Mouse (Mus musculus) kidney, adult 9 months (tissue): ENCODE measurements around the gene Tmem51.
A peak's percentile ranks its signal among the peaks of the same experiment; 100 is the strongest.

Experiments
- DNase-seq: peaks from one replicate; pipeline ENCODE4 v3.0.0; 2022

The Tmem51 gene

DNA sequence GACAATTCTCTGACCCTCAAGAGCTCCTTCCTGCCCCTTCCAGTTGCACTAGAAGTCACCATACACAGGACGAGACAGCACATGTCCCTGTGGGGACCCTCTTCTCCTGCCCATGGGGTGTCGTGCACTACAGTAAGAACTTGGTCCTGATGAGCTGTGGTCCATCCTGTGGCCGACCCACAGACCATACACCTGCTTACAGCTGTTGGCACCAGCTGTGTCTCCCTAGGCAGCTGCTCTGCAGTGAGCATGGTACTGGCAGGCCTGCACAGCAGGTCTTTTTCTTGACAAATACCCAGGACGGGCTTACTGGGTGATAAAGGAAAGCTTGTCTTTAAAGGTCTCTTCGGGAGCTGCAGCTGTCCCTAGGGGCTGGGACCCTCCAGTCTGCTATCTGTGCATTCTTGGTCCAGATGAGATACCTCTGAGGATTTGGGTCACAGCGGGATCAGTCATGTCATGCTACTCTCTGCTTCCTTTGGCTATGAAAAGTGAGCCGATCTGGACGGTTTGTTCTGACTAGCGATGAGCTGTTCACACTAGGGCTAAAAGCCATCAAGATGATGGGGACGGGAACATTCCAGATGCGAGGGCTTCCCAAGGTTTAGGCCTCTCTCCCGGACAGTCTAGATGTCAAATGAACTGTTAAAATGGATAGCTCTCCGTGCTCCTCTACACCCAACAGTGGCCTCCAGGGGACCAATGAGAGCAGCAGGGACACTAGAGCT lies 24.8 kb downstream of the Tmem51 start:
- DNase-seq, result no peak

DNA sequence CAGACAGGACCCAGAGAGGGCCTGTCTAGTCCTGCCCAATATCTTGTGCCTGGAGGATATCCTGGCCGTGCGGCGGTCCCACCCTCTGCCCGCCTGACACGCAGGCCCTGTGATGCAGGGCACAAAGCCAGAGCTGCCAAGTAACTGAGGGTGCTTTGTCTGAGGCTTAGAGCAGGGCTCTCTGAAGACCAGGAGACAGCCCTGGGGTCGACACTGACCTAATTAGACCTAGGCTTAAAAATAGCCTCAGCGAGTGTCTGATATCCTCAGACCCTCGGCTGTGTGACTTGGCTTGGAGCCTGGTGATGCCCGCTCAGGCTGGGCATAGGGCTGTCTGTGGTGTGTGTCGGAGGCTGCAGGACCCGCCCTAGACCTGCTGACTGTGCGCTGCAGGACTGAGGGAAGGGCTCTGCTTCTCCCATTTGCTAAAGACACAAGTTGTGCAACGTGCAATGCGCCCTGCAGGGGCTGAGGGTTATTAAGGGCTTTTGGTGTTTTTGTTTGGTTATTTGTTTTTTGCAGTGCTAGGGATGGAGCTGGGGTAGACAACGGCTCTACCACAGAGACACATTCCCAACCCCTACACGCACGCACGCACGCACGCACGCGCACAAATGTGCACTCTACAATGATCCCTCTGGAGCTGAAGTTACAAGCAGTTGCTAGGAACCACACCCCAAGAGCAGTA lies 26.4 kb downstream of the Tmem51 start:
- DNase-seq, result no peak

DNA sequence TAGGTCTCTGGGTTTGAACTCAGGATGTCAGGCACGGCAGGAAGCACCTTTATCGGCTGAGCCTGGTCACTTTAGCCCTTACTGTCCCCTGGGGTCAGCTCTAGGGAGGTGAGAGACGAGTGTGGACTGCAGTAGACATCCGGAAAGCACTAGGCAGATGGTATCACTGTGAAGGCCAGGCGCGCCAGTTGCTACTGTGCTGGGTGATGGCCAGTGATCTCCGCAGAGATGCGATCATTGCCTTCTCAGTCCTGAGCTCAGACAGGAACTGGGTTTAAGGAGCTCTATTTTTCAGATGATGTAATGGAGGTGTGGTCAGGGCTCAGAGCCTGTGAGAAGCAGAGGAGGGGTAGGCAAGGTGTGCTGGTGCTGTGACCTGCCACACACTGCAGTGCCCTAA lies 28.5 kb downstream of the Tmem51 start:
- no peak for DNase-seq

DNA sequence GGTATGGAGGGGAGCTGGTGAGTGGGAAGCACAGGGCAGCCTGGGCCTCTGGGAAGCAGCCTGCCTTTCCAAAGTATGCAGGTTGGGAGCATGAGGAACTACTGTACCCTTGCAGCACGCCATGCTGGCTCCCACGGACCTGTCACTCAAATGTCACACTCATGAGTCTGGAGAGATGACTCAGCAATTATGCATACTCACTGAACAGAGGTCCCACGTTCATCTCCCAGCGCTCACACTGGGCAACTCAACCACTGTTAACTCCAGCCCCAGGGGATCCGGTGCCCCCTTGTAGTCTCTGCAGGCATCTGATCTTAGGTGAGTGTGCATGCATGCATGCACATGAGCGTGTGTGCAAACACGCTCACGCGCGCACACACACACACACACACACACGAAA lies 29.5 kb downstream of the Tmem51 start:
- DNase-seq, result no peak

DNA sequence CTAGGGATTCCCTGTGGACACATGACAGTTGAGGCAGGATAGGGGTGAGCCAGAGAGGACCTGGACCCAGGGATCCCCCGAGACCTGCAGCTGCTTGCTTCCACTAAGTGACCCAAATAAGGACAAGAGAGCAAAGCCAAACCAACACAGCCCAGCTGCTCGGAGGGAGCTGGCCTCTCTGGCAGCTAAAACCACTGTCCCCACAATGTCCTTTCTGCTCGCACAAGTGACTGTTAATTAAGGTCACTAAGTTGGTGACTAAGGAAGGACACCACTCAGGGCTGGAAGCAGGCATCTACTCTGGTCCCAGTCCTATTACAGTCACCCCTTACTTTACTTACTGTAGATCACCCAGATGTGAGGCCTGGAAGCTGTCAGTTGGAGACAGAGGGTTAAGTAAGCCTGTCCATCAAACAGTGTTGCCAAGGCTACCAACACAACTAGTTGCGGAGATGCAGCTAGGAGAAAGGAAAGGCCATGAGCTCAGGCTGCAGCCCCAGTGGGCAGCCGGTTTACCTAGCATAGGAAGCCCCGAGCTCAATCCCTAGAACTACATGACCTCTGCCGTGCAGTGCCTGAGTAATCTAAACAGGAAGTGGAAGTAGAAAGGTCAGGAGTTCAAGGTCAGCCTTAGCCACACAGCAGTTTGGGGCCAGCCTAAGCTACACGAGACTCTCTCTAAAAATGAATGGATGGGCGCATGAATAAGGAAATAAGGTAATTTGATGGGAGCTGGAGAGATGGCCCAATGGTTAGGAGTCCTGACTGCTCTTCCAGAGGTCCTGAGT lies 30.2 kb downstream of the Tmem51 start:
- no peak for DNase-seq

DNA sequence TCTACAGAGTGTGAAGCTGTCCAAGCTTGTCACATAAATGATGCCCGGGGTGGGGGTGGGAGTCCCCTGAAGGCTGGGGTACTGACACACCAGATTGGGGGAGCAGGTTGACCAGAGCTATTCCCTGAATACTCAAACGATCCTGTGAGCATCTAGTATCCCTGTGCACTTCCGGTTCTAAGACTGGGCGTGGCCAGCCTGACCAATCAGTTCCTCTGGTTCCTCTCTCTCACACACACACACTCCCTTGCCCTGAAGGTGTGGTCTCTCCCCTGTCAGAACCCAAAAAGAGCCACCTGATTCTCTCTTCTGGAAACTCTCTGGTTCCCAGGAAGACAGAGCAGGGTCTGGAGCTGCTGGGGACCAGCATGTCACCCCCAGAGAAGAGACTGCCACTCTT lies 30.8 kb downstream of the Tmem51 start:
- DNase-seq, result peak; percentile 65

DNA sequence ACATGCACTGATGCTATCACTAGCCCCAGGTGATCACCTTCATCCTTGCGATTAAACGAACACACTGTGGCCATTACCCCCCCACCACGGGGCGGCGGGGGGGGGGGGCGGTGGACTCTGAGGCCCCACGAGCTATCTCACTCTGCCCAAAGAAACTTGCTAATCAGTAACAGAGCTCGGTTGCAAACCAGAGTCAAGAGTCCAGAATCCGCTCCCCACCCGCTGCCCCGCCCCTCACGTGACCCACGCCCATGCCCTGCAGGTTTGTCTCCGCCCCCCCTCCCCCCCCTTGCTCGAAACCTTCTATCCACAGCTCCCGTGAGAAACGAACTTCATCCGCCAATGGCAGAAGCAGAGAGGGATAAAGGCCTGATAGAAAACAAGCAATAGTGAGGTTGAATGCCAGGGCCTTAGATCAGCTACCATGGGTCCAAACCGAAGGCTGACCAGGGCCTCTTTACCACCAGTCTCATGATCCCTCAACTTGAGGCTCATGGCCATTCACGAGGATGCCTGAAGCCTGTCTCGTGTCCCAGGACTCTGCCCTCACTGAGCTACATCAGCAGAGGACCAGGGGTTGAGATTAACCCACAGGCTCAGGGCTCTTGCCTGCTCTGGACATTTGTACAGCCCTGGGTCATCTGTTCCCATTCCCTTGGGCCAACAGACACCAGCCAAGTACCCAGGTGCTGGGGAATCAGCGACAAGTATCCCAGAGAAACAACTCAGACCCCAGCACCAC lies 31.5 kb downstream of the Tmem51 start:
- DNase-seq, result peak; percentile 89

DNA sequence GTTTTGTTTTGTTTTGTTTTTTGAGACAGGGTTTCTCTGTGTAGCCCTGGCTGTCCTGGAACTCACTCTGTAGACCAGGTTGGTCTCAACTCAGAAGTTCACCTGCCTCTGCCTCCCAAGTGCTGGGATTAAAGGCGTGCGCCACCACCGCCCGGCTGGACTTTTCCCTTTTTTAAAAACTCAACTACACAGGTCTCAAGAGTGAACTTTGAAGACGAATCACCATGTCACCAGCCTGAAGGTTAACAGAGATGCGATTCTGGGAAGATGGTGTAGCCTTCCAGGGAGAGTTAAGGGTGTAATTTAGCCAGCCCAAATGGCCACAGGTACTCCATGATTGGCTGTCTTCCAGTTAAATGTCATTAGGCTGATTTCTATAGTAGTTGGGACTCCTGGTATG lies 32.2 kb downstream of the Tmem51 start:
- DNase-seq, result peak; percentile 74

DNA sequence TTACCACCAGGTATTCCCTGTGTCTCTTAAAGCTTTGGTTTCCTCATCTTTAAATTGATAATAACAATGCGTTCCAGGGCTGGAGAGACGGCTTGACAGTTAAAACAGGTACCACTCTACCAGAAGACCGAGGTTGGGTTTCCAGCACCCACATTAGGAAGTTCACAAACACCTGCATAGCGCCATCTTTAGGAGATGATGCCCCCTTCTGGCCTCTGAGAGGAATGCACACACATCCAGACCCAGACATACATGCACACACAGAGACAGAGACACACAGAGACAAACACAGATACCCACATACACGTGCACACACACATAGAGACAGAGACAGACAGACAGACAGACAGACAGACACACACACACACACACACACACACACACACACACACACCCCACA lies 34.1 kb downstream of the Tmem51 start:
- DNase-seq, result peak; percentile 10

DNA sequence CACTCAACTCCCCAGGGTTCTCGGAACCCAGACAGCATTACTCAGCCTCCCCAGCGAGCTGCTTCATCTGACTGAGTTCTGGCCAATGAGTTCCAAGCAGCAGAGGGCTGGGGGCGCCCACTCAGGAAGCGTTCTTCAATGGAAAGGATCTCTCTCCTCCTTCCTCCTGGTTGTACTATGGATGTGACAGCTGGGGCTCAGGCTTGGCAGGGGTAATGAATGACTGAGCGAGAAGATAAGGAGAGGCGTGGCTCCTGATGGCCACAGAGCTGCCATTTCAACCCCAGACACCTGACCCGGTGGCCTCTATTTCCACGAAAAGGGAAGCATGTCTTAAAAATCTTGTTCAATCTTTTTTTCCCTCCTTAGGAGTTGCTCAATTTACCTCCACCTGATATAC lies 35.7 kb downstream of the Tmem51 start:
- DNase-seq, result no peak

DNA sequence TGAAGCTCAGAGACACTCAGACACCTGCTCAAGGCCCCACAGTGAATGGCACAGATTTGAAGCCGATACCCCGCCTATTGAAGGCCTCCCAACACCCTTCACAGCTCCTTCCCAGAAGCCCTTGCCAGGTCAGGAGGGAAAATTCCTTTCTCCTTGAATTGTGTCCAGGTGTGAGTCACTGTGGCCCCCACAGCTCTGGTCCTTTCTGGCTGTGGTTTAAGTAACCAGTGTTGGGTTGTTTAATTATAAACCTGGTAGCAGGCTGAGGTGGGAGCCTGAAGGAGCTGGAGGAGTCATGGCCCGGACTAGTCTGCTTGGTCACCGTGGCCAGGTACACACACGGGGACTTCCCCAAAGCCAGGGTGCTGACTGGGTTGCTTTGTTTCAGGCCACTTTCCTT lies 37.1 kb downstream of the Tmem51 start:
- DNase-seq, result peak; percentile 95

DNA sequence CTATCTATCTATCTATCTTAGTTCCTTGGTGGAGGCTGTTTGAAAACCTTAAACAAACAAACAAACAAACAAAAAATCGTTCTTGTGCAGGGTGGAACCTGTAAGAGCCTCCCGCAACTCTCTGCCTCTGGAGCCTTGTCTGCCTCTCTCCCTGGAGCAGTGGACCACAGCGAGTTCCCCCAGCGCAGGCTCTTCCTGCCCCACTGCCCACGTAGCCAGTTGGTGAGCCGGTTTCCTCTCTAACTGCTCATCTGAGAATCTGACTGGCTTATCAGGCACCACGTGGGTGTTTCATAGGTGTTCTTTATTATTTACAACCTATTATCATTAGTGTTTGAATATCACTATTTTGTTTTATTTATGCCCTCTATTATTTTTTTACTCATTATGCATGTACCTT lies 37.6 kb downstream of the Tmem51 start:
- peak; percentile 50 for DNase-seq

DNA sequence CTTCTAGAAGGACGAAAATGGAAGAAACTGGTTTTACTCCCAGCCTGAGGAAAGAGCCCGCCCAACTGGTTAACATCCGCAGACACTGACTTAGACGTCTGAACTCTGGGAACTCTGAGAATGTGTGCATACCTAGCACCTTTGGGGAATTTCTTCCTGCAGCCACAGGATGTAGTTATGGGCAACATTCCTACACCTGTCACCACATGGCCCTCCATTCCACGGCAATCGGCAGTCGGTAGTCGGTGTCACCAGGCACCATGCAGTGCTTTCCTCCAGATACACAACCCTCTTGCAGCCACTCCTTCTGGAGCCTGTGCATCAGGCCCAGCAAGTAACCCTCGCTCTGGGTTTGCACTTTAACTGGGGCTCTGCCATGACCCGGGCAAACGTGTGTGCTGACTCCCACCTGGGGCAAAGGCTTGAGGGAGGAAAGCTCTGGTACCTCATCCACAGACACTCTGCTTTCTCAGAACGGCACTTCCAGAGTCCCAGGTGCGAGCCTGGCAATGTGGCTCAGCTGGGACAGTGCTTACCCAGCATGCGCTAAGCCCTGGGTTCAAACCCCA lies 38.4 kb downstream of the Tmem51 start:
- peak; percentile 51 for DNase-seq

DNA sequence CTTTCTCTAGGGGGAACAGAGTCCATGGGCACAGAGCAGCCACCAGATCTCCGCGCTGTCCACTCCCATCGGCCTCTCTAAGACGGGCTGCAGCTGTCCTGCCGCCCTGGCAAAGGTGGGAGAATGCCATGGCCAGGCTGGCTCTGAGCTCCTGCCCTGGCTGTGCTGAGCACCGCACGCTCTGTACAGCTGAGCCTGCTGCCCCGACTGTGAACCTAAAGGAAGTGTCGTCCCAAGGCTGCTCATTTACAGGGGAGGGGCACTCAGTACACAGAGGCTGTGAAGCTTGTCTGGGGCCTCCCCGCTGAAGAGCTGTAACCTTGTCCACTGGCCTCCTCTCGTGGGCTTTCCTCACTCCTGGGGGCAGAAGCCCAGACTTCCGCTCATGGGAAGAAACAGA lies 39.7 kb downstream of the Tmem51 start:
- DNase-seq, result no peak

DNA sequence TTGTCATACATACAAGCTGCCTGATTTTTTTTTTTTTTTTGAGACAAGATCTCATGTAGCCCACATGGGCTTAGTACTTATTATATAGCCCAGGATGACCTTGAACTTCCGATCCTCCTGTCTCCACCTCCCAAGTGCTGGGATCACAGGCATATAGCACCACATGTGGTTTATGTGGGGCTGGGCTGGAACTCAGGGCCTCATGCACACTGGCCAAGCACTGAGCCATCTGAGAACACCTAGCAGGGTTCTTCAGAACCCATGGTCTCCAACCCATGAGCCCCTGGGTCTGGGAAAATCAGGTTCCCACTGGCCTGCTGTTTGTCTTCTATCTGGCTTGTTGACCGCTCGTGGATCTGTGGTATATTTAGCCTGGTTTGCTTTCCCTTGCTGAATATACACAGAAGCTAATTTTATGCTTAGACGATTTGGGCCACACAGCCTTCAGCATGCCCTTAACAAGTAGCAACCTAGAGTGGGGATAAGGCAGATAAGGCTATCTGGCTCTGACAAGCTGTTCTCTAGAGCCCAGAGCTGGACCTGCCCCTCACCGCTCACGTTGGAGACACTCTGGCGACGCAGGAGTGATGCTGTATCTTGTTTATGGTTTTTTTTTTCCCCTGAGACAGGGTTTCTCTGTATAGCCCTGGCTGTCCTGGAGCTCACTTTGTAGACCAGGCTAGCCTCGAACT lies 44.3 kb downstream of the Tmem51 start:
- no peak for DNase-seq

DNA sequence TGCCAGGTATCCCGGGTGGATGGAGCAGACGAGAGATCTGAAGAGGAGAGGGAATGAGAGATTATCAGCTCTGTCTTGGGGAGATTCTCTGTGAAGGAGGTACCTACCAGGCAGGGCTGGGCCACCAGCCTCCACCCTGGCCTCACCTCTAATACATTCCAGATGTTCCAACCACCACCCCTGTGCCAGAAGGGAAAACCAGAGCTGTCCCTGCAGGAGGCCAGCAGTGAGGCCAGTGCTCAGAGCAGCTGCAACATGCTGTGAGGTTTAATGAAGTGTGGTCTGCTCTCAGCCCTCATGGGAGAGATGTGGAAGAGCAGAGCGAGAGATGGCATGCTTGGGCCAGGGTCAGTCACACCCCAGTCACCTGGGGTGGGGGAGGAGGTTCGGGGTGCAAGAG lies 46.2 kb downstream of the Tmem51 start:
- no peak for DNase-seq

DNA sequence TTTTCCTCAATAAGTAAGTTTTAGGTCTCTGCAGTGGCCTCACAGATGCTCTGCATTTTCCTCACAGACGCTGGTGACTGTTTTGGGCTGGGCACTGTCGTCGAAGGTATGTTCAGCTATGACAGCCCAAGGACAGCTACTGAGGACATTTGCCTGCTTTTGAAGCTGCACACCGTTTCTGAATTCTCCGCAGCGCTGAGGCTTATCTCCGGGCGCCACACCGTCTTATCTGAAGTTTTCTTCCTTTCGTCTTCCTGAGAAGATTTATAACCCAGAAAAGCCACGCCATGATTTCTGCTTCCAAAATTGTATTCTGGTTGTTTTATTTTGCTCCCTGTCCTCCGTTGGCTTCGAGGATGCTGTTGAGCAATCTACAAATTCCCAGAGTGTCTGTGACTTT lies 55.6 kb downstream of the Tmem51 start:
- DNase-seq, result no peak

DNA sequence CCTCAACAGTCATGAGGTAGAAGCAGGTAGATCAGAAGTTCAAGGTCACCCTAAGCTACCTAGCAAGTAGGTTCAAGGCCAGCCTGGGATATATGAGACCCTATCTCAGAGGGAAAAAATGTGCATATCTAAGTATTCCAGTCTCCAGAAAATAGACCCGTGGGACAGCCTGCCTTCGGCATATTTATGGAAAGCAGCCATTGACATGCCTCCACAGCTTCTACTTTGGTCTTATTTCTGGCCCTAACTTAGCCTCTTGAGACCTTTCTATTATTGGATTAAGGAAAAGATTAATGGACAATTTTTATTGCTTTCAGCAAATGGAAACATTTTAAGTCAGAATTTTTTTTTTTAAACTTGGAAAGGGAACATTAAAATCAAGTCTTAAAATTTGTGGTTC lies 57.1 kb downstream of the Tmem51 start:
- DNase-seq, result no peak

DNA sequence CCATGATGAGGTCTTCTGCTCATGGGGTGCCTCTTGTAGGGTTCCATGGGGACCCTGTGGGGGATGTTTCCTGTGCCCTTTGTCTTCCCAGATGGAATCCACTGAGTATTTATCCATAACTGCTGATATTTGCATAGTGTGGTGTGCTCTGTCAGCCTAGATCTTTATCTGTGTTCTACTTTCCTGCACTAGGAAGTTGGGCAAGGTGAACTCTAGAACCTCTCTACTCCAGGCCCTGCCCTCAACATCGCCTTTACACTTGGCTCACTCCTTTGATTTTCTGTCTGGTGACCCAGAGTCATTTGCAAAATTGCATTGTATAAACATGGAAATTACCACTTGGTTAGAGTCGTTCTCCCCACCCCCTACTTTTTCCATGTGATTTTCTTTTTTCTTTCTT lies 59.6 kb downstream of the Tmem51 start:
- no peak for DNase-seq

DNA sequence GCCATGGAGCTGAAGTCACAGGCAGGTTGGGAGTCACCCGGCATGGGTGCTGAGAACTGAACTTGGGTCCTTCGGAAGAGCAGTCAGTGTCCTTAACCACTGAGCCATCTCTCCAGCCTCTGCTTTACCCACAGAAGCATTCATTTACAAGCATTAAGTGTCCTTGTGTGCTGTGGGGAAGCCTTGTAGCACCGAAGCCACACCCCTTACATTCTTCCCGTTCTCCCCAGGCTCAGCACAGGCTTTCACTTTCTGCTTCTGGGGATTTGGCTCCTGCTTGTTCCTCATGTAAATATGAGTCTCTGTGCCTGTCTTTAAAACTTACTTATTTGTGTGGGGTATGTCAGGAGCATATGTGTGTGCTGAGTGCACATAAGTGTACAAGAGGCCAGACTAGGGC lies 60.9 kb downstream of the Tmem51 start:
- DNase-seq, result no peak

DNA sequence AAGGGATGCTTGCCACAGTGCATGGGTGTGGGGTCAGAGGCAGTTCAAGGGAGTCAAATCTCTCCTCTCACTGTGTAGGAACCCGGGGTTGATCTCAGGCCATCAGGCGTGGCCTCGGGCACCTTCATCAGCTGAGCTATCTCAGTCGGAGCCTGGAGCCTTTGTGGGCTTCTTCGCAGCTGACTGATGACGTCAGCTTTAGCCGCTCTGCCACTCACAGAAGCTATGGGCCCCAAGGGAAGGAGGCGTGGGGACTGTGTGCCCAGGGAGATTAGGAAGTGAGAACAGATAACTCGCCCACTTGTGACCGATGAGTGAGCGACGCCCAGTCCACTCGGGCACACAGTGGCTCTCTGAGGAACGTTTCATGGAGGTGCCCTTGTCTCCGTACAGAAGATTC lies 66.4 kb downstream of the Tmem51 start:
- DNase-seq, result no peak
